Mouse (Mus musculus) neural tube, embryonic 13.5 days (tissue): ENCODE data around the gene 4921517D22Rik. TPM values are rescaled to one million over a fixed set of nuclear protein-coding genes. Genes with fewer than 3 reads are reported as not detected.
"Not testable (repeated sequence)": the region's sequence is repeated elsewhere in the genome, so short reads cannot be mapped to it uniquely, and the experiment has no call there.

Experiments
- ATAC-seq: fragments of 200-750 bp; cut with Nextera tagmentation; 2 replicates; pipeline ENCODE4 v1.8.0; 2017; ENCODE audit warnings: low read depth, mild to moderate bottlenecking, moderate TSS enrichment, moderate library complexity
- H3K27ac ChIP-seq: fragments of 300-500 bp; sonication (generic); replicated peaks from 2 replicates; pipeline ENCODE4 v1.5.1; 2015; ENCODE audit warnings: moderate library complexity, mild to moderate bottlenecking, inconsistent platforms
- H3K27me3 ChIP-seq: fragments of 300-500 bp; sonication (generic); 2 replicates; pipeline ENCODE4 v1.6.1; 2015; ENCODE audit warnings: mild to moderate bottlenecking, inconsistent platforms
- H3K36me3 ChIP-seq: fragments of 300-500 bp; sonication (generic); 2 replicates; pipeline ENCODE4 v1.6.1; 2015; ENCODE audit warnings: mild to moderate bottlenecking, inconsistent platforms
- H3K4me1 ChIP-seq: fragments of 300-500 bp; sonication (generic); replicated peaks from 2 replicates; pipeline ENCODE4 v1.6.1; 2015; ENCODE audit warnings: inconsistent platforms
- H3K4me2 ChIP-seq: fragments of 300-500 bp; sonication (generic); 2 replicates; pipeline ENCODE4 v1.6.1; 2015; ENCODE audit warnings: inconsistent platforms, mild to moderate bottlenecking, moderate library complexity
- H3K4me3 ChIP-seq: fragments of 300-500 bp; sonication (generic); 2 replicates; pipeline ENCODE4 v1.5.1; 2015; ENCODE audit warnings: mild to moderate bottlenecking, inconsistent platforms
- H3K9ac ChIP-seq: fragments of 300-500 bp; sonication (generic); 2 replicates; pipeline ENCODE4 v1.6.1; 2015; ENCODE audit warnings: moderate library complexity, mild to moderate bottlenecking, inconsistent platforms
- H3K9me3 ChIP-seq: fragments of 300-500 bp; sonication (generic); 2 replicates; pipeline ENCODE4 v1.6.1; 2016; ENCODE audit warnings: inconsistent platforms
- WGBS: fragments of 180-500 bp; shearing (Covaris S2); methylation state at CpG from one replicate; pipeline ENCODE4 v1.1.7; 2015; 5-methylcytosine and 5-hydroxymethylcytosine counted together
- polyA plus RNA-seq: library from polyadenylated mRNA; unstranded; fragments of >200 nt; fragmentation: Nextera tagmentation; extraction: Ambion mirVana; gene quantifications from 2 replicates; pipeline ENCODE4 v1.2.1, GENCODE M21; 2015

The 4921517D22Rik gene
- polyA plus RNA-seq, 1 experiment from 2014 or later = not detected

GRCm38 (mm10) chr13:59719475-59719874 is 25.6 kb upstream of the 4921517D22Rik start:
- 0 out of 2 replicates have a peak overlapping the region, but pooled peaks have one; percentile 23 for H3K27ac ChIP-seq
- 85% methylated on average over 1 of the region's 1 CpGs for WGBS
- H3K27me3 ChIP-seq = no peaks in the 10 kb centered on the region
- H3K9me3 ChIP-seq = no peaks in the 10 kb centered on the region
- peaks cover 7% of the 10 kb centered on the region for H3K4me1 ChIP-seq
- no peak for ATAC-seq
- no peaks in the 10 kb centered on the region for H3K36me3 ChIP-seq
- H3K9ac ChIP-seq = no peak overlapping the region
- no peak overlapping the region for H3K4me2 ChIP-seq
- no peak overlapping the region for H3K4me3 ChIP-seq

GRCm38 (mm10) chr13:59718857-59719440 is 25.0 kb upstream of the 4921517D22Rik start:
- not testable (repeated sequence) for H3K9me3 ChIP-seq, H3K36me3 ChIP-seq, H3K27me3 ChIP-seq, H3K4me1 ChIP-seq, H3K4me3 ChIP-seq, H3K4me2 ChIP-seq, ATAC-seq, H3K9ac ChIP-seq
- H3K27ac ChIP-seq = 0 out of 2 replicates have a peak overlapping the region, but pooled peaks have one; percentile 23
- WGBS = 28% methylated on average over 6 of the region's 6 CpGs

- no peak overlapping the region for H3K9ac ChIP-seq
- H3K9me3 ChIP-seq = no peaks in the 10 kb centered on the region
- 40% methylated on average over 3 of the region's 3 CpGs for WGBS
- no peak overlapping the region for H3K27ac ChIP-seq
- no peak overlapping the region for H3K4me3 ChIP-seq
- no peaks in the 10 kb centered on the region for H3K36me3 ChIP-seq
- ATAC-seq = no peak
- H3K4me1 ChIP-seq = no peaks in the 10 kb centered on the region
- no peaks in the 10 kb centered on the region for H3K27me3 ChIP-seq
- H3K4me2 ChIP-seq = no peak overlapping the region
Measured at GRCm38 (mm10) chr13:59713710-59714109, 19.8 kb upstream of the 4921517D22Rik start.

GRCm38 (mm10) chr13:59711984-59712383 is 18.1 kb upstream of the 4921517D22Rik start, which contains the start of gene Spata31d1b:
Gene Spata31d1b, plus strand, starts transcription at chr13:59712284.
- 66% methylated on average over 3 of the region's 3 CpGs for WGBS

DNA sequence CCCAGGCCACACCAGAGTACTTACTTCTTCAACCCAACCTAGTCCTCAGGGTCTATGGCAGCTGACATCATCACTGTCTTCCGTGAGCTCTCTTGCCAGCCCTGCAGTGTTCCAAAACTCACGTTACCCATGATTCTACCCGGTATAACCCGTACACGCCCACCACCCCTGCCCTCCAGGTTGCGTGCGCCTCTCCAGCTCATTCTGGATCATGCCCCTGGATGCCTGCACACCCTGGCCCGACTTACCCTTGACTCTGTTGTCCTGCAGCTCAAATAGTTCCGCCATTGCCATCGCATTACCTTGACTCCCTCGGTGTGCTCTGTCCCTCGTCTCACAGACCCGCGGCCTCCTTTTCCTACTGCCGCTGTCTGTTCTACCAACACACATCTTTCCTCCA is 16.3 kb upstream of the 4921517D22Rik start, which contains the start of gene Spata31d1a:
Gene Spata31d1a (minus strand): TSS at position 101 of the 400 bp plus-strand sequence.
- Histone ChIP-seq H3K4me3 (no peak within 1 kb of the TSS), H3K36me3 (no peaks in the 10 kb centered on the region), H3K4me1 (no peaks in the 10 kb centered on the region), H3K9me3 (no peaks in the 10 kb centered on the region), H3K9ac (no peak within 1 kb of the TSS), H3K27me3 (no peaks in the 10 kb centered on the region), H3K4me2 (no peak within 1 kb of the TSS), H3K27ac (no peak within 1 kb of the TSS)
- WGBS = 90% methylated on average over 15 of the region's 15 CpGs
- ATAC-seq = no peak

More at GRCm38 (mm10) chr13:59711984-59712383, 18.1 kb upstream of the 4921517D22Rik start, which contains the start of gene Spata31d1b:
- H3K9ac ChIP-seq, H3K4me3 ChIP-seq, H3K27me3 ChIP-seq, H3K27ac ChIP-seq, H3K4me1 ChIP-seq, H3K9me3 ChIP-seq, ATAC-seq, H3K36me3 ChIP-seq, H3K4me2 ChIP-seq: not testable (repeated sequence)

GRCm38 (mm10) chr13:59704562-59704961 is 10.7 kb upstream of the 4921517D22Rik start:
- H3K4me2 ChIP-seq = no peak overlapping the region
- no peaks in the 10 kb centered on the region for H3K27me3 ChIP-seq
- H3K9ac ChIP-seq = no peak overlapping the region
- H3K36me3 ChIP-seq = no peaks in the 10 kb centered on the region
- ATAC-seq = no peak
- WGBS = 59% methylated on average over 12 of the region's 12 CpGs
- H3K27ac ChIP-seq = no peak overlapping the region
- H3K9me3 ChIP-seq = no peaks in the 10 kb centered on the region
- no peak overlapping the region for H3K4me3 ChIP-seq
- H3K4me1 ChIP-seq = no peaks in the 10 kb centered on the region

DNA sequence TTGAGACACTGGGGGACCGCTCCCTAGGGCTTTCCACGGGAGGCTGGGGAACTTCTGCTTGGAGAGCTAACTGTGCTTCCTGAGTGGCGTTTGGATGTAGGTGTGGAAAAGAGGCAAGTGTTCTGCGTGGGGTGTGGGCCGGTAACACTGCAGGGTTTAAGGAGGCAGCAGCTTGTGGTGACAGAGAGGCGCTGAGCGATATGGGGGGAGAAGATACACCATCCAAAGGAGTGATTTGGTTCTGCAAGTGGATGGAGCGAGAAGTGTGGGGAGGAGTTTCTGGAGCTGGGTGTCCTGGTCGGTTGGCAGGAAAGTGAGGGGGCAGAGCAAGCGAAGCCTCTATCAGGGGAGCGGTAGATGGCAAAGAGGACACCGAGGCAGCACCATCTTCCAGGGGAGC is 9.6 kb upstream of the 4921517D22Rik start:
- no peaks in the 10 kb centered on the region for H3K36me3 ChIP-seq
- WGBS = 88% methylated on average over 12 of the region's 12 CpGs
- H3K27me3 ChIP-seq = no peaks in the 10 kb centered on the region
- ATAC-seq = no peak
- H3K9ac ChIP-seq = no peak overlapping the region
- no peaks in the 10 kb centered on the region for H3K4me1 ChIP-seq
- H3K4me2 ChIP-seq = no peak overlapping the region
- H3K9me3 ChIP-seq = no peaks in the 10 kb centered on the region
- no peak overlapping the region for H3K4me3 ChIP-seq
- no peak overlapping the region for H3K27ac ChIP-seq

- not testable (repeated sequence) for H3K4me3 ChIP-seq, H3K4me2 ChIP-seq, H3K27me3 ChIP-seq, H3K9ac ChIP-seq, H3K36me3 ChIP-seq, ATAC-seq, H3K9me3 ChIP-seq, H3K4me1 ChIP-seq, H3K27ac ChIP-seq
- WGBS = 65% methylated on average over 1 of the region's 1 CpGs
Measured at GRCm38 (mm10) chr13:59700137-59700536, 6.2 kb upstream of the 4921517D22Rik start.

DNA sequence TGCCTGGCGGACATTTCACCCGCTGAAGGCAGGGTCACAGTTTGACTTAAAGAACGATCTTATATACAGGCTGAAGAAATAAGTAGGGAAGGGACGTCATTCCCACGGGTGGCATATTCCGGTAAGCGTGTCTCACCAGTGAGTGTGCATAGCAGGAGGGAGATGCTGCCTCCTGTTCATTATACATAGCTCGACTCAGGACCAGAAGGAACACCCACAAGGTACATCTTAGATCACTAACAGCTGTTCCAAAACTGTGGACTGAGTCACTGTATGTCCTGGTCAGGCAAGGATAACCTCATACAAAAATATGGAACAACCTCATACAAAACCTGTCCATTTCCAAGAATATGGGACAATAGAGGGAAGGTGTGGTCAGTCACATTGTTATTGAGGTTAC is 5.2 kb upstream of the 4921517D22Rik start:
- no peak overlapping the region for H3K9ac ChIP-seq
- WGBS = 84% methylated on average over 8 of the region's 8 CpGs
- ATAC-seq = no peak

DNA sequence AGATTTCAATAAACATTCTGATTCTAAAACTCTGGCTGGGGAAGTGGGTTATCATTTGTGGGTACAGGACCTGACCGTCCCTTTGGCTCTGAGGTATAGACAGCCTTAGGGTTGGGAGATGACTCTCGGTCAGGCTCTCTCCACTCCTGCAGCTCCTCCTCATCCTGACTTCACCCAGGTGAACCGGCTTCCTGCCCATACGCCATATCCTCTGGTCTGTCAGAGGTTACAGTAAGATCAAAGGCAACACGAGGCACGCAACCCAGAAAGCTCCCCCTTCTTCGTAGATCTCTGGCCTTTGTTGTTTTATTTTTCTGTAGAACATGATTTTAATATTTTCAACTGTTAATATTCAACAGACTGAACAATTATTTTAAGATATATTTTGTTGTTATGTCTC is 1.9 kb upstream of the 4921517D22Rik start:
- Histone ChIP-seq H3K27ac (no peak overlapping the region), H3K9me3 (peaks cover 3% of the 10 kb centered on the region; the same call in 1 of the 2 replicates), H3K4me3 (no peak overlapping the region), H3K4me1 (no peaks in the 10 kb centered on the region), H3K9ac (no peak overlapping the region), H3K27me3 (no peaks in the 10 kb centered on the region), H3K4me2 (no peak overlapping the region), H3K36me3 (no peaks in the 10 kb centered on the region)
- 88% methylated on average over 7 of the region's 7 CpGs for WGBS
- ATAC-seq = no peak

More for the DNA sequence above, 5.2 kb upstream of the 4921517D22Rik start:
- Histone ChIP-seq H3K4me3 (no peak overlapping the region), H3K27ac (no peak overlapping the region), H3K36me3 (no peaks in the 10 kb centered on the region), H3K4me1 (no peaks in the 10 kb centered on the region), H3K4me2 (no peak overlapping the region), H3K9me3 (peaks cover 3% of the 10 kb centered on the region; the same call in 1 of the 2 replicates), H3K27me3 (no peaks in the 10 kb centered on the region)

DNA sequence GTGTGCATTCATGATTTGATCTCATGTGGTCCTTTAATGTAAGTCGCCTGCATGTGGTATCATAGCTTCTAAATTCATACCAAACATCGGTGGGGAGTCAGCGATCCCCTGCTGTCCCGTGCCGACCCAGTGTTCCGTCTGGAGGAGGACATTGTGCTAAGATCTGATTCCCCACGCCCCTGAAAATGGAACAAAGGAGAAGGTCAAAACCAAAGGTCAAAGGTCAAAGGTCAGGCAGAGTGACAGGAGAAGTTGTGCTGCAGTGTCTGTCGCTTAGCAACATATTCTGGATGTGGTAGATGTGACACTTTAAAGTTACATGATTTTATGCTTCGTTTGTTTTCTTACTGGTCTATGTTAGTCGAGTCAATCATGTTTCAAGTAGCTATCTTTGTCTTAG is 2.4 kb downstream of the 4921517D22Rik start:
- no peak overlapping the region for H3K4me3 ChIP-seq
- H3K4me1 ChIP-seq = no peaks in the 10 kb centered on the region
- no peak overlapping the region for H3K27ac ChIP-seq
- peaks cover 3% of the 10 kb centered on the region; the same call in 1 of the 2 replicates for H3K9me3 ChIP-seq
- H3K9ac ChIP-seq = no peak overlapping the region
- H3K36me3 ChIP-seq = no peaks in the 10 kb centered on the region
- no peak for ATAC-seq
- H3K27me3 ChIP-seq = no peaks in the 10 kb centered on the region
- no peak overlapping the region for H3K4me2 ChIP-seq
- WGBS = 29% methylated on average over 10 of the region's 10 CpGs

GRCm38 (mm10) chr13:59690576-59690975 is 3.3 kb downstream of the 4921517D22Rik start:
- Histone ChIP-seq H3K4me1 (no peaks in the 10 kb centered on the region), H3K4me2 (no peak overlapping the region), H3K36me3 (no peaks in the 10 kb centered on the region), H3K27me3 (no peaks in the 10 kb centered on the region), H3K27ac (no peak overlapping the region), H3K9ac (no peak overlapping the region), H3K4me3 (no peak overlapping the region), H3K9me3 (peaks cover 3% of the 10 kb centered on the region; the same call in 1 of the 2 replicates)
- WGBS = 76% methylated on average over 7 of the region's 7 CpGs
- no peak for ATAC-seq

- ATAC-seq = no peak
- no peaks in the 10 kb centered on the region for H3K4me1 ChIP-seq
- no peak overlapping the region for H3K27ac ChIP-seq
- WGBS = 92% methylated on average over 3 of the region's 3 CpGs
- H3K9me3 ChIP-seq = peaks cover 3% of the 10 kb centered on the region; the same call in 1 of the 2 replicates
- no peak overlapping the region for H3K4me3 ChIP-seq
- H3K4me2 ChIP-seq = no peak overlapping the region
- H3K9ac ChIP-seq = no peak overlapping the region
- H3K36me3 ChIP-seq = no peaks in the 10 kb centered on the region
- H3K27me3 ChIP-seq = no peaks in the 10 kb centered on the region
Measured at GRCm38 (mm10) chr13:59689843-59690242, 4.1 kb downstream of the 4921517D22Rik start.
